Mouse (Mus musculus) testis, adult 2 months (tissue): Measurements from ENCODE around the gene Ccdc187. TPM values are rescaled to one million over a fixed set of nuclear protein-coding genes. Genes with fewer than 3 reads are reported as not detected.
A peak's percentile ranks its signal among the peaks of the same experiment; 100 is the strongest.

Experiments
- H3K27ac ChIP-seq: fragments of 200-500 bp; 2 replicates; pipeline ENCODE4 v1.5.1; 2012; ENCODE audit warnings: low read depth, low read length; ENCODE audit not compliant: control insufficient read depth, insufficient read depth
- H3K27me3 ChIP-seq: fragments of 200-500 bp; 2 replicates; pipeline ENCODE4 v1.6.1; 2012; ENCODE audit warnings: mild to moderate bottlenecking, low read length, moderate library complexity; ENCODE audit not compliant: control insufficient read depth, insufficient read depth
- H3K36me3 ChIP-seq: fragments of 200-500 bp; 2 replicates; pipeline ENCODE4 v1.6.1; 2012; ENCODE audit warnings: mild to moderate bottlenecking, low read length; ENCODE audit not compliant: control insufficient read depth, insufficient read depth
- H3K4me1 ChIP-seq: fragments of 200-500 bp; 2 replicates; pipeline ENCODE4 v1.6.1; 2012; ENCODE audit warnings: low read length; ENCODE audit not compliant: control insufficient read depth, insufficient read depth
- H3K4me3 ChIP-seq: fragments of 200-500 bp; 2 replicates; pipeline ENCODE4 v1.5.1; 2012; ENCODE audit warnings: low read depth, mild to moderate bottlenecking, low read length, moderate library complexity, mixed read lengths; ENCODE audit not compliant: control insufficient read depth
- CTCF ChIP-seq: fragments of 200-500 bp; IDR thresholded peaks from 2 replicates; pipeline ENCODE4 v1.5.1; 2012; ENCODE audit warnings: low read depth, mild to moderate bottlenecking, inconsistent platforms, low read length, moderate library complexity; ENCODE audit not compliant: control insufficient read depth, insufficient read depth, insufficient replicate concordance
- POLR2A ChIP-seq: fragments of 200-500 bp; IDR thresholded peaks from 2 replicates; pipeline ENCODE4 v1.6.1; 2012; ENCODE audit warnings: low read depth, mild to moderate bottlenecking, inconsistent platforms, low read length, moderate library complexity; ENCODE audit not compliant: control insufficient read depth
- polyA plus RNA-seq: library from polyadenylated mRNA; depleted of rRNA; stranded (reverse); fragments of >200 nt; gene quantifications from 2 replicates; pipeline ENCODE4 v1.2.3, GENCODE M21; 2012

Ccdc187 gene
- polyA plus RNA-seq, 1 experiment = 90.3 TPM

DNA sequence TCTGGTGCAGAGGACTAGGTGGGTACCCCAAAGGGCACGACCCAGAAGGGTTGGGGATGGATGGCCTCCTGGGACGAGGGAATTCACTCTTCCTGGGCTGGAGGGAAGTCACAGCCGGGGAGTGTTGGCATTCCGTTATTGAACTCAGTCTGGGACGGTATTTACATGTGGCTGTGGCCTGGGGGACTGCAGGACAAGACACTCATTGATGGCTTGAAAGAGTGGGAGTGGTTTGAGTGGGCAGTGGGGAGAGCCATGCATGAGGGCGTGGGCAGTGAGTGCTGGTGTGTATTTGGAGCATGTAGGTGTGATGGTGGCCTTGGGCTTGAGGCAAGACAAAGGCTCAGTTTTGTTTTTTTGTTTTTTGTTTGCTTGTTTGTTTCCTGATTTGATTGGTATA lies 36.3 kb upstream of the Ccdc187 start:
- no peak overlapping the region for H3K4me3 ChIP-seq
- H3K4me1 ChIP-seq = peaks cover 5% of the 10 kb centered on the region
- TF ChIP-seq POLR2A (no peak), CTCF (0 out of 2 replicates have a peak, but pooled peaks have one; percentile 6)
- H3K36me3 ChIP-seq = no peaks in the 10 kb centered on the region
- no peaks in the 10 kb centered on the region for H3K27me3 ChIP-seq
- no peak overlapping the region for H3K27ac ChIP-seq

DNA sequence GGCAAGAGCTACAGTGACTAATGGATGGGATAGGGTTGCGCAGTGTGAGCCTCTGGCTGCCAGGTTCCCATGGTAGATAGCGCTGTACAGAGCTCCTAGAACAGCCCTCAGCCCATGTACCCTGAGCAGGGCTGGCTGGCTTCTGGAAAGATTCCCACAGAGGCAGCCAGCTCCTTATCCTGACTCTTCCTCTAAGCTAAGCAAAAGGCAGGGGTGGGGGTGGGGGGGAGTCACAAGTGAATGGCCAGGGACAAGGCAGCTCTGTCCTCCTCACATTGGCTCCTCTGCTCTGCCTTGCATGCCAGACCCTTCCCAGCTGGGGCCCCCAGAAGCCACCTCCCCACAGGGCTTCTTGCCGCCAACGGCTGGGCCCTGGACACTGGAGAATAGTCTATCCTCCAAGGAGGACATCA lies 35.7 kb upstream of the Ccdc187 start:
- H3K36me3 ChIP-seq = no peaks in the 10 kb centered on the region
- no peak overlapping the region for H3K27ac ChIP-seq
- H3K4me3 ChIP-seq = no peak overlapping the region

DNA sequence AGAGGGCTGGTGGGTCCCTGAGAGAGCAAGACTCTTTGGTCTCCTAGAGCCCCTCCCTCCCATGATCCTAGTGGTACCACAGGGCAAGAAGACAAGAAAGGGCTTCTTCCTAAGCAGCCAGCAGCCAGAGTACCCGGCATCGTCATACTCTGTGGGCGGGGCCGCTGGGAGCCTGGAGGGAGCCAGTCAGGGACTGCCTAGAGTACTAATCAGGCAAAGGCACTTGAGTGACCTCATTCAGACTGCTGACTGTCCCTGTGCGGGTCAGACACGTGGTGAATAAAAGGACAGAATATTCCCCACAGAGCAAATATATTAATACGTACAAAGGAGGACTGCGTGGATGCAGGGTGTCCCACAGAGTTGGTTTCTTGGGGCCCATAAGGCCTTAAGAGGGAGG lies 35.0 kb upstream of the Ccdc187 start:
- Histone ChIP-seq H3K27ac (no peak overlapping the region), H3K4me3 (no peak overlapping the region), H3K4me1 (peaks cover 7% of the 10 kb centered on the region), H3K36me3 (no peaks in the 10 kb centered on the region), H3K27me3 (no peaks in the 10 kb centered on the region)
- TF ChIP-seq POLR2A (no peak), CTCF (no peak)

More for the DNA sequence above, 35.7 kb upstream of the Ccdc187 start:
- no peak for TF ChIP-seq POLR2A
- no peak for TF ChIP-seq CTCF
- Histone ChIP-seq H3K4me1 (peaks cover 7% of the 10 kb centered on the region), H3K27me3 (no peaks in the 10 kb centered on the region)

DNA sequence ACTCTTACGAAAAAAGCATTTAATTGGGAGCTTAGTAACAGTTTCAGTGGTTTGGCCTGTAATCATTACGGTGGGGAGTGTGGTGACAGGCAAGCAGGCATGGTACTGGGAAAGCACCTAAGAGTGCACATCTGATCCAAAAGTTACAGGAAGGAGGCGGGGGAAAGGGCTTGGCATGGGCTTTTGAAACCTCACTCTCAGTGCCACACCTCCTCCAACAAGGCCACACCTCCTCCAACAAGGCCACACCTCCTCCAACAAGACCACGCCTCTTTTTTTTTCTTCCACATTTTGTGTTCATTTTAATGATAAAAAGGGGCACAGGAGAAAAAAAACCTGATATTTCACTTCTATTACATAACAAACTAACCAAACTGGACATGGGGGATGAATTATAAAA lies 33.5 kb upstream of the Ccdc187 start:
- Histone ChIP-seq H3K27me3 (no peaks in the 10 kb centered on the region), H3K4me3 (no peak overlapping the region), H3K4me1 (peaks cover 7% of the 10 kb centered on the region), H3K36me3 (no peaks in the 10 kb centered on the region), H3K27ac (no peak overlapping the region)
- TF ChIP-seq CTCF = no peak
- TF ChIP-seq POLR2A = no peak

- TF ChIP-seq CTCF (peak; percentile 93; the same call in 1 of the 2 replicates), POLR2A (no peak)
- Histone ChIP-seq H3K4me1 (peaks cover 7% of the 10 kb centered on the region), H3K27ac (no peak overlapping the region), H3K36me3 (no peaks in the 10 kb centered on the region), H3K27me3 (no peaks in the 10 kb centered on the region), H3K4me3 (no peak overlapping the region)
These were observed 31.2 kb upstream of the Ccdc187 start for GRCm38 (mm10) chr2:26325386-26326181.

- Histone ChIP-seq H3K4me1 (peaks cover 7% of the 10 kb centered on the region), H3K4me3 (no peak overlapping the region), H3K27me3 (no peaks in the 10 kb centered on the region), H3K27ac (no peak overlapping the region), H3K36me3 (no peaks in the 10 kb centered on the region)
- no peak; the same call in 1 of the 2 replicates for TF ChIP-seq CTCF
These were observed 30.6 kb upstream of the Ccdc187 start for GRCm38 (mm10) chr2:26324917-26325316.

DNA sequence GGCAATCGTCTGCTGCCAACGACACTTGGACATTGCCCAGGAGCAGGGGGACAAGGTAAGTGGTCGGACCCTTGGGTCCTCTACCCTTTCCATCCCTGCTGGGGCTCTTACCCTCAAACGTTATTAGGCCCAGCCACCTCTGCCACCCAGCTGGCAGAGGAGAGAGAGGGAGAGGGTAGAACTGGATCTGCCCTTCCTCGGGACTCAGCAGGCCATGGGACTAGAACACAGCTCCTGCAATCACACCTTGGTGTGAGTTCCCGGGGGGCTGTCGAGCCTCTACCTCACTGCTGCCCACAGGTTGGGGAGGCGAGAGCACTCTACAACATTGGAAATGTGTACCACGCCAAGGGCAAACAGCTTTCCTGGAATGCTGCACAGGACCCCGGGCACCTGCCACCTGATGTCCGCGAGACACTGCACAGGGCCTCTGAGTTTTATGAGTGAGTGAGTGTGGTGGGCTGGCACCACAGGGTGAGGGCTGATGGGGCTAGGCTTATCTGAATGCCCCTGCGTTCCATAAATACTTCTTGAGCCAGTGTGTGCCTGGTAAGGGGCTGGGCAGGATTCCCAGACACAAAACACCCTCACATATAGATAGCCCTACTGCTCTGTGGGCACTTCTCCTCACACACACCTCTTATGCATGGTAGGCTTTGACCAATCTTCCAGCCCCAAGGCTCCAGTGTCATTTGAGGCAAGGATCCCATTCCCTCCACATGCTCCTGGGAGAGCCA lies 29.4 kb upstream of the Ccdc187 start:
- no peaks in the 10 kb centered on the region for H3K36me3 ChIP-seq
- no peak for TF ChIP-seq CTCF
- no peak for TF ChIP-seq POLR2A

More for the DNA sequence above, 29.4 kb upstream of the Ccdc187 start:
- Histone ChIP-seq H3K4me1 (peaks cover 10% of the 10 kb centered on the region), H3K27ac (no peak overlapping the region), H3K4me3 (no peak overlapping the region), H3K27me3 (no peaks in the 10 kb centered on the region)
